9 mouse cellular contexts compared by ENCODE assay signal in genomic region chr4:128884711-128885095, GRCm38 (mm10). TPM values are rescaled to one million over a fixed set of nuclear protein-coding genes. Genes with fewer than 3 reads are reported as not detected.
DNase-seq lines count a peak whose midpoint lies in the region; ATAC-seq and TF ChIP-seq lines count a peak whose summit lies in the region.
"Had no signal": no experiment of that assay in that cellular context is flagged by ENCODE, and none has a peak within 500 bp of the region (broad histone marks: within the 10 kb centered on the region; RNA-seq: fewer than 3 reads in every experiment).

No protein-coding gene starts in this region.

- peaks cover 31% of the 10 kb centered on the region for H3K4me1 ChIP-seq in cerebellum, adult 2 months (ENCODE audit: control insufficient read depth, insufficient read depth, low read length)
- H3K4me1 ChIP-seq in neural tube, embryonic 11.5 days (ENCODE audit: control insufficient read depth, insufficient read depth, low read length), result peaks cover 12% of the 10 kb centered on the region
- peaks cover 8% of the 10 kb centered on the region for H3K4me1 ChIP-seq in liver, embryonic 16.5 days (ENCODE audit: control insufficient read depth, low read depth, low read length)

- no peak for DNase-seq in cerebellum, adult 2 months
- DNase-seq in cerebellum, adult 9-11 months, result no peak
- DNase-seq in neural tube, embryonic 11.5 days (ENCODE audit: low spot score), result no peak
- DNase-seq in neural tube, embryonic 10.5 days (ENCODE audit: extremely low spot score, low spot score), result no peak
- no peak for DNase-seq in urinary bladder, postnatal 10 days (ENCODE audit: low spot score)
- no peak for DNase-seq in MN1 (ENCODE audit: low spot score)
- DNase-seq in embryo, embryonic 9.5 days (ENCODE audit: extremely low spot score), result no peak

- peak overlapping the region; percentile 77; the same call in 1 of the 2 replicates for H3K9ac ChIP-seq in neural tube, embryonic 11.5 days (ENCODE audit: low read length)
- no peak overlapping the region for H3K9ac ChIP-seq in liver, embryonic 16.5 days (ENCODE audit: low read depth, low read length)

- no peak for ATAC-seq in neural tube, embryonic 11.5 days (ENCODE audit: insufficient read depth, low FRiP score, low TSS enrichment)
- ATAC-seq in liver, embryonic 16.5 days (ENCODE audit: low read depth), result no peak

- WGBS in cerebellum, adult 2 months, result 11% methylated on average over 5 of the region's 5 CpGs
- 58% methylated on average over 5 of the region's 5 CpGs for WGBS in neural tube, embryonic 11.5 days
- WGBS in liver, embryonic 16.5 days (ENCODE audit: insufficient replicate concordance), result 41% methylated on average over 5 of the region's 5 CpGs

- H3K27me3 ChIP-seq in cerebellum, adult 2 months (ENCODE audit: control insufficient read depth, insufficient read depth, low read length), result no peaks in the 10 kb centered on the region
- H3K27me3 ChIP-seq in neural tube, embryonic 11.5 days (ENCODE audit: control insufficient read depth, insufficient read depth, low read length), result no peaks in the 10 kb centered on the region
- H3K27me3 ChIP-seq in liver, embryonic 16.5 days (ENCODE audit: control insufficient read depth, insufficient read depth, low read depth, low read length), result peaks cover 47% of the 10 kb centered on the region

- no peaks in the 10 kb centered on the region for H3K36me3 ChIP-seq in neural tube, embryonic 11.5 days (ENCODE audit: control insufficient read depth, insufficient read depth, low read length)
- no peaks in the 10 kb centered on the region for H3K36me3 ChIP-seq in liver, embryonic 16.5 days (ENCODE audit: control insufficient read depth, insufficient read depth)

- peak overlapping the region; percentile 99 for H3K4me2 ChIP-seq in neural tube, embryonic 11.5 days (ENCODE audit: low read depth)
- peak overlapping the region; percentile 86; the same call in 1 of the 2 replicates for H3K4me2 ChIP-seq in liver, embryonic 16.5 days (ENCODE audit: low read depth, low read length)

- 0 out of 2 replicates have a peak, but pooled peaks have one; percentile 3 for TF ChIP-seq POLR2A in cerebellum, adult 2 months (IDR thresholded peaks at IDR 0.05; ENCODE audit: borderline replicate concordance, insufficient read depth, low read length)

- H3K4me3 ChIP-seq in cerebellum, adult 2 months (replicated peaks; ENCODE audit: insufficient read depth, low read depth, low read length), result peak overlapping the region; percentile 70
- H3K4me3 ChIP-seq in neural tube, embryonic 11.5 days (ENCODE audit: low read depth, low read length), result peak overlapping the region; percentile 79
- H3K4me3 ChIP-seq in liver, embryonic 16.5 days (ENCODE audit: low read depth, low read length), result no peak overlapping the region

- peak overlapping the region; percentile 57 for H3K27ac ChIP-seq in cerebellum, adult 2 months (ENCODE audit: insufficient read depth, low read length)
- H3K27ac ChIP-seq in neural tube, embryonic 11.5 days (ENCODE audit: low read depth, low read length), result 0 out of 2 replicates have a peak overlapping the region, but pooled peaks have one; percentile 44
- no peak overlapping the region for H3K27ac ChIP-seq in liver, embryonic 16.5 days (ENCODE audit: low read length)

- TF ChIP-seq CTCF in cerebellum, adult 2 months (IDR thresholded peaks at IDR 0.05; ENCODE audit: borderline replicate concordance, insufficient read depth, low read depth, low read length), result no peak

- no peaks in the 10 kb centered on the region for H3K9me3 ChIP-seq in neural tube, embryonic 11.5 days (ENCODE audit: control insufficient read depth, low read length)
- H3K9me3 ChIP-seq in liver, embryonic 16.5 days (replicated peaks; ENCODE audit: control insufficient read depth, low read length), result no peaks in the 10 kb centered on the region

RNA-seq across cellular contexts. Expression of gene Trim62, which starts 1.3 kb away (rescaled TPM):
- 107 and 129 TPM in 2 replicates for polyA plus RNA-seq in cerebellum, adult 2 months (2012; rRNA removed)
- 20.6 and 21.8 TPM in 2 replicates for polyA plus RNA-seq in neural tube, embryonic 11.5 days (2014; fragmentation: Nextera tagmentation; extraction: Ambion mirVana)
- 0.11 and 0.15 TPM in 2 replicates for polyA plus RNA-seq in liver, embryonic 16.5 days (2015; fragmentation: Nextera tagmentation; extraction: Ambion mirVana)
- polyA plus RNA-seq: erythroblast, embryonic 14.5 days had no signal

Comparison
In these comparisons a context has a peak if more than half of its experiments do, and no peak if none do; other contexts are left out.
1. RNA of gene Trim62, which starts 1.3 kb away (polyA plus RNA-seq): 107 to 129 TPM in cerebellum, adult 2 months and 20.6 to 21.8 TPM in neural tube, embryonic 11.5 days; 0.11 to 0.15 TPM in liver, embryonic 16.5 days; every median in the first group is over 10 times any median in the second.